Mouse (Mus musculus): ENCODE results near the gene Rps24.
"Not testable (repeated sequence)": the region's sequence is repeated elsewhere in the genome, so short reads cannot be mapped to it uniquely, and the experiment has no call there.

Gene Rps24

DNA sequence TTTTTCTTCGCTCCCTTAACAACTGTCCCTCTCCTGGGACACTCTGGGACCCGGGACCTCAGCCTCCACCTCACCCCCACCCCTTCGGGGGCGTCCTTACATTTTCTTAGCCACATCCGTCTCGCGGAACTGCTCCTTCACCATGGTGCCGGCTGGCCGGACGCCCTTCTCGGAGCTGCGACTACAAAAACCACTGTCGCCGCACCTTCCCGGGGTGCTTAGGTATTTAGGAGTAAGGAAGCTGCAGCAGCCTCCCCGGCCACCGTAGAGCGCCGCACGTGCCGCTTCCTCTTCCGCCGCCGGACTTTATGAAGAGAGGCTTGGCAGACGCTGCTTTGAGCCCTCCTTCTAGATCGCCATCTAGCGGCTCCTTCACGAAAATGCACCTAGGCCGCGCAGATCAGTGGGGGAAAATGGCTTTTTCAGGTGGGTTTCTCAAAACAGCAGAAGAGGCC, at the start of gene Rps24, which contains the start of gene Polr3a:
Gene Rps24 (plus strand): TSS at position 353 of the 455 bp plus-strand sequence.
Gene Polr3a (minus strand): TSS at position 286 of the 455 bp plus-strand sequence.
- in situ Hi-C loops (cut with MseI, MboI), result no loop called here

DNA sequence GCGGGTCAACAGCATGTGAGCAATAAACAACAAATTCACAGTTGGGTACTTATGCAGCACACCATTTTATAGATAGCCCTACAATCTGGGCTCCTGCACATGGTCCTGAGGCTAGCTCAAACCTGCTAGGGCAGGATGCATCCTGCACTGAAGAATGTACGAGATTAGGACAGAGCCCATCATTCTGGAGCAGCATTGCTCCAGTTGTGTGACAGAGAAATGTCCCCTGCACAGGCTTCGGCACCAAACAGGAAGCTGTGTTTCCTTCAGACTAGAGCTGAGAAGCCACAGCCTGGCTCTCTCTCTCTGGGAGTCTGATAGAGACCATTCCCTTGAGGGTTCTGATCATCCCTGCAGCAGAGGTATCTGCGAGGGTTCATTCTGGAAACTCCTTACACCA, 43.4 kb upstream of the Rps24 start:
- in situ Hi-C loops (cut with MseI, MboI), result not testable (repeated sequence)

DNA sequence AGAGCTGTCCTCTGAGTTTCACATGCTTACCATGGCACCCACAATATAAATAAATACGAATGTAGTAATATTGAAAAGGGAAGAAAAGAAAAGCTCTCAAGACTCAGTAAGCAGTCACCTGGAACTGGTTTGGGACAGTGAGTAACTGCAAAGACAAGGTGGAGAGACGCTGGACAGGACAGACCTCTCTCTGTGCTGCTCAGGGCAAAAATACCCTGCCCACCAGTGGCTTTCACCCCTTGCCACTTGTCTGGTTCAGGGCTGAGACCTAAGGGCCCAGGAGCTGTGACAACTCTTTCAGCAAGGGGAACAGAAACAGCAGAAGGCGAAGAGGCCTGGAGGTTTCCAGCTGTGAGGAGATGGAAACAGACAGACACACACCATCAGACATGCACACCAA, 28.7 kb upstream of the Rps24 start:
- in situ Hi-C loops (cut with MseI, MboI), result loop anchor here (5.0 kb wide), 1 partner anchor 1904 kb away; no protein-coding TSS in a partner anchor

DNA sequence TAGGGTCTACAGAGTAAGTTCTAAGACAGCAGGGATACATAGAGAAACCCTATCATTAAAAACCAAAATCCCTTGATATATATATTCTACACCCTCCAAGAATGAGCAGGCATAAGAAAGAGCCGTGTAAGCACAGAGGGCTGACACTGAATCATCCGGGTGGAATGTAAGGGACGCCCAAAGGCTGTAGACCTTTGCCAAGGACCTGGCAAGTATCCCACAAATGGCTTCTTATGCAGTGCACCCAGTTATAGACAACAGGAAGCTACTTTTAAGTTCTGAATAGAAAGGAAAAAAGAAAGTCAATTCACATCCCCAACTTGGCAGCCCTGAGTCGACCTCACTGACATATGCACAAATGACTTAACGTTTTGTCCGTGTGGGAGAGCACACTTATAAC, 18.1 kb upstream of the Rps24 start:
- in situ Hi-C loops (cut with MseI, MboI), result no loop called here

DNA sequence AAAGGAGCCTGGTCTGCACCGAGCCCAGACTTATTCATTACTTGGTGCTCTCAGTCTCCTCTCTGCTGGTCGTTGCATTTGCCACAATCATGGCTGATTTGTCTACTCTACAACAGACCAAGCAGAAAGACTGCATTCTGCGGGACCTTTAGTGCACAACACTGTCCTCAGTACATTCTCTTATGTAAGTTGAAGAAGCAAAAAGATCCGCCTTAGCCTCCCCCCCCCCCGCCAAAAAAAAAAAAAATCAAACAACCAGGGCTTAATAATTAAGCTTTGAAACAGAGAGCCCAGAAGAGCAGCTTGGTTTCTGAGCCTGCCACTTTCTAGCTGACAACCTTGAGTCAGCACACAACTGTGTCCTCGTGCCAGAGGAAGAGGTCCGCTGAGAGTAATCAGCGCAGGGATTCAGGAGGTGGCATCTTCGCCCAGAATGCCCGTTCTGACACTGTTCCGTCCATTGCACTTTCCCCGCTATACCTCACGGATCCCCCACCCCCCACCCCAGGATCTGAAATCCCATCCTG, 621 bp upstream of the Rps24 start:
- in situ Hi-C loops (cut with MseI, MboI), result no loop called here

DNA sequence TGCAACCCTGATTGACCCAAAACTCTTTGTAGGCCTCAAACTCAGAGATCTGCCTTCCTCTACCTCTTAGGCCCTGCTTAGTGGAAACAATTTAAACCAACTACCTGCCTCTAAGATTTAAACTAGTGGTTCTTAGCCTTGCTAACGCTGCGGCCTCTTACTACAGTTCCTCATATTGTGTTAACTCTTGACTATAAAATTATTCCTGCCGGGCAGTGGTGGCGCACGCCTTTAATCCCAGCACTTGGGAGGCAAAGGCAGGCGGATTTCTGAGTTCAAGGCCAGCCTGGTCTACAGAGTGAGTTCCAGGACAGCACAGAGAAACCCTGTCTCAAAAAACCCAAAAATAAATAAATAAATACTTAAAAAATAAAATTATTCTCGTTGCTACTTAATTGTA, 2.8 kb downstream of the Rps24 start:
- in situ Hi-C loops (cut with MseI, MboI), result not testable (repeated sequence)

DNA sequence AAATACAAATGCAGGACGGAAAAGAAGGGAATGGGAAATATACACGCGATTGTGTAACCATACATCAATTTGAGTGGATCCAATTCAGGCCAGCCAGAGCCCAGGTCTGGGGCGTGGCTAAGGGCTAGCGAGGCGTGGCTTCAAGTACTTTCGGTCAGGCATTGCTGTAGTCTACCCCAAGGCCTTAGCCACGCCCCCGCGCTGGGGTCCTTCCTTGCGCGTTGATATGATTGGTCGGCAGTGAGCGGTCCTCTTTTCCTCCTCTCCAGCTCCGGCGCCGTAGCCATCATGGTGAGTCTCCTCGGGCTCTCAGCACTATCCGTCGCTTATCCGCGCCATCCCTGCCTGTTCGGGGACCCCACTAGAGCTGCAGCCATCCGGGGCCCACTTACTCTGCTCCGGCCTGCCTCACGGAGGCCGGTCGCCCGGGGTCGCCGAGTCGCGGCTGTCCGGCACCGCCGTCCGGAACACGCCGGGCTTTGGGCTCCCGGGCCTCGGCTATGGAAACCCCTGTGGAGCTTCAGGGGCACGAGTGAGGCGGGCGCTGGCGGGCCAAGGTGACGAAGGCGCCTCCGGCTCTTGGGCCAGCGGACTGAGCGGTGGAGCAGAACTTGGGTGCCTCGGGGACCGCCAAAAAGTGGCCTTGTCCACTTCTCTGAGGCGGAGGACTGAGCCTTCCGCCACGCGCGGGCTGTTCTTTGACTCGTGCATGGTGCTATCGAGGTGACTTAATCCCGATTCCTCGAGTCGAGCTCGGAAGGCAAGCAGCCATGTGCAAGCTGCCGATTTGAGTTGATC, 3.7 kb downstream of the Rps24 start:
- in situ Hi-C loops (cut with MseI, MboI), result no loop called here

DNA sequence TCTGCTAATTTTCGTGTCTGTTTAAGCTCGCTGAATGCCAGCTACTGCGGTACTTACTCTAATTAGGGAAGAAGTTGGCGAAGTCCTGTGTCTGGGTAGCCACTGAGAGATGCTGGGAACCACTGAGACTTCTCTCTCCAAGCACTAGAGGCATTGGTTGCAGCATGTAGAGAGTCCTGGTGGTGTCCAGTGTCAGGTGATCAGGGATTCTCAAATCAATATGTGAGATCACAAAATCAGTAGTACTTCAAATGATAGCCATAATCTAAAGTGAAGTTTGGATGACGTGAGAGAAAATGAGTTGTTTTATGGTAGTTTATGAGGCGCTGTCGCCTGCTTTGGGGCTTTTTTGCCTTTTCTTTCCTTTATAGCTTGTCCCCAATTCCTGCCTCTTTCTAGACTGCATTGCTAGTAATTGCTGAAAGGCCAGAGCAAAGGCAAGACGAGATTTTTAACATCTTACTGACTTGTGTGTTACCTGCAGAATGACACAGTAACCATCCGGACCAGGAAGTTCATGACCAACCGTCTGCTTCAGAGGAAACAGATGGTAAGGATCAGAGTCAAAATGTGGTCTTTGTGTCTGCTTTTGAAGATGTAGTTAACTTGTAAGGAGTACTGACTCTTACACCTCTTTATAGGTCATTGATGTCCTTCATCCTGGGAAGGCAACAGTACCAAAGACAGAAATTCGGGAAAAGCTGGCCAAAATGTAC, 4.5 kb downstream of the Rps24 start:
- in situ Hi-C loops (cut with MseI, MboI), result no loop called here

DNA sequence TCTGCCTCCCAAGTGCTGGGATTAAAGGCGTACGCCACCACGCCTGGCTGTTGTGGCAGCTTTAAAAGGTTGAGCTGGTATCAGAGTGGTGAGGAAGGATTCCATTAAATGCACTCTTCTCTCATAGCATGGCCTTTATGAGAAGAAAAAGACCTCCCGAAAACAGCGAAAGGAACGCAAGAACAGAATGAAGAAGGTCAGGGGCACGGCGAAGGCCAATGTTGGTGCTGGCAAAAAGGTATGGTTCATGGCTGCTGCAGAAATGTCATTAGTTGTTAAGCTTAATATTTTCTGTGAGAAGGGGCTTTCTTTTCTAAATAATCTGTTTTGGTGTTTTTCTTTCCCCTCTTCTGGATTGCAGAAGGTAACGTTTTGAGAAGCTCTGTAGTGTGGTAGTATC, 6.3 kb downstream of the Rps24 start:
- in situ Hi-C loops (cut with MseI, MboI), result no loop called here

DNA sequence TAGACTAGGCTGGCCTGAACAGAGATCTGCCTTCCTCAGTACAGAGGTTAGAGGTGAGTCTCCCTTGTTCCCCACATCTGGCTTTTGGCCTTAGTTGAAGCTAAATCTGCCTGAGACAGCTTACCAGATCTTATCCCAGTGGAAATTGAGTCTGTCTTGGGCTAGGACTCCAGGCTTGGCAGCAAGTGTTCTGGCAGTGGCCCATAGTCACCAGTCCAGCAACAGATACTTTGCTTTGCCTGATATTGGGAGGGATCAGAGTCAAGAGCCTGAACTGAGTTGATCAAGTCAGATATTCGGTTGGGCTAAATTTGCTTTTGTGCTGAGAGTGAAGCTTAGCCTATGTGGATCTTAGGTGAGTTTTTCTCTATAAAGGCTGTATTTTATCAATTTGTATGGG, 9.6 kb downstream of the Rps24 start:
- in situ Hi-C loops (cut with MseI, MboI), result no loop called here

DNA sequence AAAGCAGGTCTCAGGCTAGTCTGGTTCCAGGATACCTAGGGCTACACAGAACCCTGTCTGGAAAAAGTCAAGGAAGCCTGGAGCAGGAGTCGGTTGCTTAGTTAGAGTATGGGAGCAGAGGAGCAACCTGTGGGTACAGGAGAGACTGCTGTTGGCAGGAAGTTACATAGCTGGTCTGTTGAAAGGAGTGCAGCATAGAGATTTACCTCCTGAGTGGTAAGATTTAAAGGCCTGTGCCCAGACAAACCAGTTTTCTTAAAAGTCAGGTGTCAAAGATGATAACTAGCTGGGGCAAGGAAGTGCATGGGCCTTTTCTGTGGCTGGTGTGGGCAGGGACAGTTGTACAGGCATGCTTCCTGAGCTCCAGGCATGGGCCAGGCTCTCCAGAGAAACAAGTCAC, 10.5 kb downstream of the Rps24 start:
- in situ Hi-C loops (cut with MseI, MboI), result no loop called here

DNA sequence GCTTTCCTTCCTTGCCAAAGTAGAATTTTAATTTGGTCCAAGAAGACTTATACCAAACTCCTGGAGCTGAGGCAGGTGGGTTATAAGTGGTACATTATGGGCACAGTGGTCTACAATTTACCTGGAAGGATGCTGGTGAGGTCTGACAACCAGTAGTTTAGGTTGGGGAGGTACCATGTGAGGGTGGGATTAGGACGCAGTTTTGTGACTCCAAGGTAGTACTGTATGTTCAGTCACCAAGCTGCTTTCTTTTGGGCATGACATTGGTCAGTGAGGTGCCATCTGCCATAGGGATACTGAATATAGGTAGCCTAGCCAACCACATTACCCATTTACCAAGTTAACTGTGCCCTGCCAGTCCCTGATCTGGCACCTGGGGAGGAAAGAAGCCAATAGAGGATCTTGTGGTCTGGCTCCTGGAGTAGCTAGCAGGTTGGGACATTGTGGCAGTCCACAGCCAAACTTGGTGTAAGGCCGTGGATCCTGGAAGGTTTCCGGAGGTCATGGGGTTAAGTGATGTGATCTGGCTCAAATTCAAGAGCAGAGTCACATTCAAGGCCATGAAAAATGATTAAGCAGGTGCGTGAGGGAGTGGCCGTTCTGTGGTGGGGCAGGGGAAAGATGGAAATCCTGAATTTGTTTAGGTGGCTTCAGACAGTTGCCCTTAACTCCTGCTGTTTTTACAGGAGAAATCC, 11.8 kb downstream of the Rps24 start:
- in situ Hi-C loops (cut with MseI, MboI), result no loop called here

DNA sequence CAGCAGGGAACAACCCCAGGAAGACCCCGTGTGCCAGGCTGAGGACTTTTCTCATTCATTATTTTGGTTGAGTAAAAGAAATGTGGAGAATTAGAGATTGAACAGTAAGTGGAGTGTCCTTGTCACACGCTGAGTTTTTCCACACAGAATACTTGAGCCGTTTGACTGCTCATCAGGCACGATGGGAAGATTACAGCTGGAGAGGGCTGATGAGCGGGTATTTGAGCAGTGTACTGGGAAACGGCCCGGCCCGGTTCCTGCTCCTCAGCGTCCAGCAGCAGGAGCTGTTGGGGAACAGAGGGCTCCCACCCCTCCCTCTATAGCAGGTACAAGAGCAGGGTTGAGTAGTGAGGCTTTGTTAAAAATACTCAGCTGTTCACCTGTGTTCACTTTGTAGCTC, 12.6 kb downstream of the Rps24 start:
- in situ Hi-C loops (cut with MseI, MboI), result no loop called here

DNA sequence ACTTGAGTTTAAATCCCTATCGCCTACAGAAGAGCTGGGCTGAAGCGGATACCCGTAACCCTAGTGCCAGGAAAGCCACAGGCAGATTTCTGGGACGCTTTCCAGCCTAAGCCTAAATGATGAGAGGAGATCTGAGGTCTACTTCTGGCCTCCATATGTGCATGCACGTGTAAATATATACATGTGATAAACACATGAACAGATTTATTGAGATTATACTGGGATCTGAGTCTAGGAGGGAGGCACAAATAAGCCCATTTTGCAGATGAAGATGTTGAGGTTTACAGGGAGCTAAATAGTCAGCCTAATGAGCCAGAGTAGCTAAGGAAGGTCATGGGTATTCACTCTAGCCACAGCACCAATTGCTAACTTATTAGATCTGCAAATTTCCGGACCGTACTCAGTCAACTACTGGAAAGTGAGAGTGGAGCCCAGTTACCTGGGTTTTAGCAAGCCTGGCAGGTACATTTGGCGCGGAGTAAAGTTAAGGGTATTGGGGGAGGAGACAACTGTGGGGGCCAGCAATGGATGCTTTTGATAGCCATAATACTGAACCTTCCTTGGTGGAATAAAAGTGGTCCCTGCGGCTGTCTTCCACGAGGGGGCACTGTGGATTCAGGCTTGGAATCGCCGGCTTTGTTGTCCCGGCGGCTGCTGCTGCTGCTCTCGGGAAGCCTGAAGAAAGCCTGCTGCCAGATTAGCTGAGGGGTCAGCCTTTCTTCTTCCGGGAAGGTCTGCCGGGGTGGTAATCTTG, 13.3 kb downstream of the Rps24 start:
- in situ Hi-C loops (cut with MseI, MboI), result loop anchor here in 1 of 2 experiments (25.0 kb wide), 1 partner anchor 1062 kb away; no protein-coding TSS in a partner anchor

DNA sequence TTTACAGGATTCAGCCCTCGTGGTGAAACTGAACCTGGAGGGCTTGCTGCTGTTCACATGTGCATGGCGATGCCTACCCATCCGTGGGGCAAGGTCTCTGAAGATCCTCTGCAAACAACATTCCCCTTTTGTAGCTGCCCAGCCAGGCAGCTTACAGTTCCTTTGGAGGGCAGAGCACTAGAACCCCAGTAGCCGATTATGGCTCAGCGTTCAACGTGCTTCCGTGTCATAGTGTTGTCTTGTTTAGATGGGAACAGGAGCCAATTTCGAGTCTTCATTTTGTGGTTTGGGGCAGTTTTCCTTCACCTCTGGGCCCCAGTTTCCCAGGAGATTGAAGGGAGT, 13.9 kb downstream of the Rps24 start:
- in situ Hi-C loops (cut with MseI, MboI), result loop anchor here in 1 of 2 experiments (25.0 kb wide), 1 partner anchor 1061 kb away; no protein-coding TSS in a partner anchor

DNA sequence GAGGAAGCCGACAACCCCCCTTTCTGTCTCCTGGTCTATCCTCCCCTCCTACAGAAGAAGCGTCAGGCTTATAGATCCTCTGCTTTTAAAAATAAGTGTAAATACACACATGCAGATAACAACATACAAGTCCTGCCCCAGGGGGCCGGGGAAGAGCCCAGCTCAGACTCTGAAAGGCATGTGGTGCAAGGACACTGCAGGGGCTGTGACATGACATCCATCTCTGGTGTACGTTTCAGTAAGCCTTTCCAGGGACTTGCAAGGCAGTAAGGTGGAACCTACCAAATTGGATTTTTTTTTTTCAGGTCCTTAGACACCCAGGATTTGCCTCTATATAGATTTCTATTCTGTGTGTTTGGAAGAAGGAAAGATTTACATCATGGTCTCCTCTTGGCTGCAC, 14.3 kb downstream of the Rps24 start:
- in situ Hi-C loops (cut with MseI, MboI), result loop anchor here in 1 of 2 experiments (25.0 kb wide), 1 partner anchor 1061 kb away; no protein-coding TSS in a partner anchor

DNA sequence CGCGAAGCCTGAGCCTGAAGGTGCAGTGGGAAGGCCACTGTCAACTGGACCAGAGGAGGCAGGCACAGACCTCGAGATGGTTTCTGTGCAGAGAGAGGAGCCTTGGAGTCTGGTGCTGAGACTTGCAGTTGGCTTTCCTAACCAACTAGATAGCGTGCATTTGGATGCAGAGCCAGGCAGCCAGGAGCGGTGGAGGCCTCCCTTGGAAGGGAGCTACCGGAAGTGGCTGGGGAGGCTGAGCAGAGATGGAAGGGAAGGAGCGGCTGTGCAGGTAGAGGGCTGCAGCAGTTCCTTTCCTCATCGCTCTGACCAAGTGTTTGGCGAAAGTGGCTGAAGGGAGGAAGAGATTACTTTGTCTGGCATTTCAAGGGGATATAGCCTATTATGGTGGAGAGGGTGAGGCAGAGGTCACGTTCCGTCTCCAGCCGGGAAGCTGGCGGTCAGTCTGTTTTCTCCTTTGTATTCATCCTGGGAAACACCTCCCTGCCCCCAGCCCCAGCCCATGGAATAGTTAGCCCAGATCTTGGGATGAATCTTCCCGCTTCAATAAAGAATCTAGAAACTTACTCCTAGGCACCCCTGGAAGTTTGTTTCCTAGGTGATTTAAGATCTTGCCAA, 20.6 kb downstream of the Rps24 start:
- in situ Hi-C loops (cut with MseI, MboI), result loop anchor here in 1 of 2 experiments (25.0 kb wide), 1 partner anchor 1055 kb away; no protein-coding TSS in a partner anchor

DNA sequence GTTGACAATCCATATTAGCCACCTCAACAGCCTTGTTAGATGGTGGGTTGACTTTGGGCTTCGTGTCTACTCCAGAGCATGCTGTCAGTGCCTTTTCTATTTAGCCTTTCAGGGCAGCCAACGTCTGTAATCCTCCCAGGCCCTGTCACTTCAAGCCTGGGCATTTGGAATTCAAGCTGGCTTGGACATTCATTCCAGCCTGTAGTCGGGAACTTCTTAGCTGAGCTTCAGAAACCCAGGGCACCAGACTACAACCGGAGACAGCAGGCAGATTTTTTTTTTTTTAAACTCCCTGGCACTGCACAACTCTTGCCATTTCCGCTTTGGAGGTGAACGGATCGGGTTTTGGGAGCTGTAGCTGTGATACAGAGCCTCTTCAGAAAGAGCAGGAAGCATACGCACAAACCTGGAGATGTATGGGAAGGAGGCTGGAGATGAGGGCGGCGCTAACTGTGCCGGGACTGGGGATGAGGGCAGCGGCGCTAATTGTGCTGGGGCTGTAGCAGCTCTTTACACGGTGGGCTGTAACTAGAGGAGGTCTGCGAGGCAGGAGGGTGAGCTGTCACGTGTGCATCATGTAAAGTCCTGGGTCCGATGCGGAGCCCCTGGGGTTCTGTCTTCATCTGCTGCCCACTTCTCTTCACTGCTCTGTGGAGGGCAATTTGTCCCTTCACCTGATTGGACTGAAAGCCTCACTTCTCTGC, 21.3 kb downstream of the Rps24 start:
- in situ Hi-C loops (cut with MseI, MboI), result loop anchor here in 1 of 2 experiments (25.0 kb wide), 1 partner anchor 1054 kb away; no protein-coding TSS in a partner anchor

DNA sequence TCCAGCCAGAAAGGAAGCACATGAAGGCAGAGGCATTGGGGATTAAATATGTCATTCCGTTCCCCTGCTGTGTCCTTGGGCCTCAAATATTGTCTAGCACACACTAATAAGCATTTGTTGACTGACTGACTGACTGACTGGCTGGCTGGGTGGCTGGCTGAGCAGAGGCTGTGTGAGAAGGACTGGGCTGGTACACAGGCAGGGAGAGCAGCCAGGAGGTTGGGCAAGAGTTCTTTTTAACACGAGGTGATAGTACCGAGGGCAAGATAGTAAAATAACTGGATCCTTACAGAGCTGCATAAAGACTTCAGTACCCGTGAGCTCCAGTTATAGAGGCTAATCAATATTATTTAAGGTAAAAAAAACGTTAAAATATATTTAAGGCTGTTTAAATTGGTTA, 22.6 kb downstream of the Rps24 start:
- in situ Hi-C loops (cut with MseI, MboI), result loop anchor here in 1 of 2 experiments (25.0 kb wide), 1 partner anchor 1053 kb away; no protein-coding TSS in a partner anchor

DNA sequence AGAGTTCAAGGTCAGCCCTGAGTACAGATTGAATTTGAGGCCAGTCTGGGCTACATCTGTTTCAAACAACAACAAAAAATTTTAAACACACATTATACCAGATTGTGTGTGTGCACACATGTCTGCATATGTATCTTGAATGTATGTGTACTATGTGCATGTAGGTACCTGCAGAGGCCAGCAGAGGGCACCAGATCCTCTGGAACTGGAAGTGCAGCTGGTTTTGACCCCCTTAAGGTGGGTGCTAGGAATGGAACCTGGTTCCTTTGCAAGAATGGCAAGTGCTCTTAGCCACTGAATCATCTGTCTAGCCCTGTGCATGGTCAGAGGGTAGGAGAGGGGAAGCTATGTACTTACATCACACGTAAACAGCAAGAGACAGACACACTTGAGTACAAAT, 23.3 kb downstream of the Rps24 start:
- in situ Hi-C loops (cut with MseI, MboI), result loop anchor here in 1 of 2 experiments (25.0 kb wide), 1 partner anchor 1052 kb away; no protein-coding TSS in a partner anchor

All from mouse trophoblast stem cell (cell line).